Mouse (Mus musculus) cortical plate, adult 2 months (tissue): ENCODE data around the gene Celf2.

Experiments
- CTCF ChIP-seq: fragments of 200-500 bp; IDR thresholded peaks from 2 replicates; pipeline ENCODE4 v1.5.1; 2011; ENCODE audit warnings: mild to moderate bottlenecking, control low read depth, low read length; ENCODE audit not compliant: insufficient read depth; ENCODE audit errors: extremely low read depth
- POLR2A ChIP-seq: fragments of 200-500 bp; IDR thresholded peaks from 2 replicates; pipeline ENCODE4 v1.6.1; 2011; ENCODE audit warnings: mild to moderate bottlenecking, low read length, control low read depth; ENCODE audit not compliant: insufficient read depth; ENCODE audit errors: extremely low read depth

DNA sequence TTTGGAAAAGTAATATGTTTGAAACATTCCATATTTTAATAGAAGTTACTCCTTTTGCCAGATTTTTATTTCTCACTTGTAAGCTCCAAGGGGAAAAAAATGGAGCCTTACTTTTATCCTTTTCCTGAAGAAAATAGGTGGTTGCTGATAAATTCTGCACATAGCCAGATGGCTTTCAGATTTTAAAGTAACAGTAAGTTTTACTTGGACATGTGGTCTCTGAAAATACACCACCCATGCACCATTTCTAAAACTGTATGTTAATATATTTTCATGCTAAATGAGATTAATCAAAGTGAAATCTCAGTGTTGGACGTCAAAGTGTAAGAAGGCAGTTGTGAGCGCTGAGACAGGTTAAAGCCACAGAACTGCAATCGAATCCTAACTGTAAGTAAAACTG, 502.5 kb downstream of the Celf2 start:
- TF ChIP-seq CTCF (no peak), POLR2A (no peak)
